Mouse (Mus musculus) CD4-positive, CD25-positive, alpha-beta regulatory T cell, adult 2 months (primary cell): ENCODE data around the gene Thbs1.
A peak's percentile ranks its signal among the peaks of the same experiment; 100 is the strongest.
"Not testable (repeated sequence)": the region's sequence is repeated elsewhere in the genome, so short reads cannot be mapped to it uniquely, and the experiment has no call there.

Experiments
- DNase-seq: peaks from one replicate; pipeline ENCODE4 v3.0.0-alpha.2; 2012; ENCODE audit warnings: low read depth, low spot score

Gene Thbs1

DNA sequence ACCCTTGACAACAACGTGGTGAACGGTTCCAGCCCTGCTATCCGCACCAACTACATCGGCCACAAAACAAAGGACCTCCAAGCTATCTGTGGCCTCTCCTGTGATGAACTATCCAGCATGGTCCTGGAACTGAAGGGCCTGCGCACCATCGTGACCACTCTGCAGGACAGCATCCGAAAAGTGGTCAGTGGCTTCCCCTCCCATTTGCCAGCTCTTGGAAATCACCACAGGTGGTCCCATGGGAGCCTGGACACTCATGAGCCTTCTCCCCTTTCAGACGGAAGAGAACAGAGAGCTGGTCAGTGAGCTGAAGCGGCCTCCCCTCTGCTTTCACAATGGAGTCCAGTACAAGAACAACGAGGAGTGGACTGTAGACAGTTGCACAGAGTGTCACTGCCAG is 3.0 kb downstream of the Thbs1 start:
- DNase-seq, result no peak

DNA sequence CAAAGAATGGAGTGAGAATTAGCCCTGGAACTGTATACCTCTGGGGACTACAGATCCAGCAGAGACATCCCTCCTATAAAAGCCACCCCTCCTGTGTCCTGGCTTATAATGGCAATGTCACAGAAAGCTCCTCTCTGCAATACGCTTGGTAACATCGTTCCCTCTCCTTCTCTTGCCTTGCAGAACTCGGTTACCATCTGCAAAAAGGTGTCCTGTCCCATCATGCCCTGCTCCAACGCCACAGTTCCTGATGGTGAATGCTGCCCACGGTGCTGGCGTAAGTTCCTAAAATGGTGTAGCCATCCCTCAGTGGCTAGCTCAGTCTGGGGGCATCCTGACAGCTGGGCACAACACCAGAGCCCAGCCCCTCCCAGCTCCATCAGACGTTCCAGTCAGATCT is 4.0 kb downstream of the Thbs1 start:
- no peak for DNase-seq

DNA sequence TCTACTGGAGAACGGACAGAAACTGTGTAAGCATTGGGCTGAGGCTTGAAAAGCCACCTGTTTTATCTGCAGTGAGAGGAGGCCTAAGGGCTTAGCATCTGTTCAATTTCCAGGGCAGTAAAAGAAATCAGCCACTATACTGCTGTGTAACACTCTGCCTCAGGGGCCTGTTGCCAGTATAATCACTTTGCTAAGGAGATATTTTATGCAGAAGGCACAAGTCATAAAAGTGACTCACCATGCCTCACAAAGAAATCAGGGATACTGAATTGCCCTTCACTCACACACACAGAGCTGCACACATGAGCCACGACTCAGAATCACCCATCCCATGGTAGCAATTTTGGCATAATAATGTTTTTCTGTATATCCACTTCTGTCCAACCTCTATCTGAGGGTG is 4.5 kb downstream of the Thbs1 start:
- no peak for DNase-seq

DNA sequence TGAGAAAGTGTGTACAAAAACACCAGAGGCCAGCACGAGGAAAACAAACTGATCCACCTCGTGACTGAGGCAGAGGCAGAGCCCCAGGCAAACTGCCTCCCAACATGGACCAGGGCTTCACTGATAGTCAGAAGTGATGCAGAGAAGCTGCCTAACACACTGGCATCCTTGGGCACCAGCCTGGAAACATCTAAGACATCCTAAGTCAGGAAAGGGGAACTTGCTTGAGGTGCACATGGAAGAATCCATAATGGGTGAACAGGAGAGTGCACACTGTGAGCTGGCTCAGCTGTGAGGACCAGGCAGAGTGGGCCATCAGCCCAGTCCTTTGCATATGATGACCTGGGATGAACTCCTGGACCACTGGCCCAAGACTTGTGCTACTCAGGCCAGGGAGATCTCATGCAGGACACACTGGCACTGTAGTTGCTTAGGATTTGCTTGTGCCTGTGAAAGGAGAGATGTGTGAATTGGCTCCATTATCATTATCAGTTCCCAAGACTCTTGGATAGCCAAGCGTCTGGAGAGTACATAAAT is 5.1 kb downstream of the Thbs1 start:
- no peak for DNase-seq

DNA sequence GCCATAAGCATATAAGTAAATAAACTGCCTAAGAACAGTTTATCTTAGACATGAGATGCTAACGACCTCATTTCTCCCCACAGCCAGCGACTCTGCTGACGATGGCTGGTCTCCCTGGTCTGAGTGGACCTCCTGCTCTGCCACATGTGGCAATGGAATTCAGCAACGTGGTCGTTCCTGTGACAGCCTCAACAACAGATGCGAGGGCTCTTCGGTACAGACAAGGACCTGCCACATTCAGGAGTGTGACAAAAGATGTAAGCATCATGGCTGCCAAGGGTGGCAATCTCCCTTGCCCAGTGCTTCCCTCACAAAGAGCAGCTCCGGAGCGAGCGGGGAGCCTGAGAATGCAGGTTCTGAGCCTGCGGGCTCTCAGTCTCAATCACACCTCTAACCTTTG is 5.7 kb downstream of the Thbs1 start:
- DNase-seq, result no peak

DNA sequence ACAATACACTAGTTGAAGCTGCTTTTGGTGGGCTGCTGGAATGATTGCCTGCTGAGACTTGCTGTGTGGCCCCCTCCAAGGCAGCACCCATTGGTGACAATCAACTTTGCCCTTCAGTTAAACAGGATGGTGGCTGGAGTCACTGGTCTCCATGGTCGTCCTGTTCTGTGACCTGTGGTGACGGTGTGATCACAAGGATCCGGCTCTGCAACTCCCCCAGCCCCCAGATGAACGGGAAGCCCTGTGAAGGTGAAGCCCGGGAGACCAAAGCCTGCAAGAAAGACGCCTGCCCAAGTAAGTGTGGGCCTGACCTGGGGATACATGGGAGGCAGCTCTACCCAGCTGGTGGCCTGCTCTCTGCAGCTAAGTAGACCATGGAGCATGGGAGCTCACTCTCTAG is 6.4 kb downstream of the Thbs1 start:
- DNase-seq, result no peak

DNA sequence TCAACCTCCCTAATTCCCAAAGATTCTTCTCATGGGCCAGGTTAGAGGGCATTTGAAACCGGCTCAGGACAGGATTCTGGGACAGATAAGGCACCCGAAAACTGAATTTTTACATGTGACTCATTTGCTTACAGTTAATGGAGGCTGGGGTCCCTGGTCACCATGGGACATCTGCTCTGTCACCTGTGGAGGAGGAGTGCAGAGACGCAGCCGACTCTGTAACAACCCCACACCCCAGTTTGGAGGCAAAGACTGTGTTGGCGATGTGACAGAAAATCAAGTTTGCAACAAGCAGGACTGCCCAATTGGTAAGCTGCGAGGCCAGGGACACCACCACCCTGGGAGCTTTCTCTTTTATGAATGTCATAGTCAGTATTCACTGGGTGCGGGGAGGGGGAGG is 6.8 kb downstream of the Thbs1 start:
- no peak for DNase-seq

DNA sequence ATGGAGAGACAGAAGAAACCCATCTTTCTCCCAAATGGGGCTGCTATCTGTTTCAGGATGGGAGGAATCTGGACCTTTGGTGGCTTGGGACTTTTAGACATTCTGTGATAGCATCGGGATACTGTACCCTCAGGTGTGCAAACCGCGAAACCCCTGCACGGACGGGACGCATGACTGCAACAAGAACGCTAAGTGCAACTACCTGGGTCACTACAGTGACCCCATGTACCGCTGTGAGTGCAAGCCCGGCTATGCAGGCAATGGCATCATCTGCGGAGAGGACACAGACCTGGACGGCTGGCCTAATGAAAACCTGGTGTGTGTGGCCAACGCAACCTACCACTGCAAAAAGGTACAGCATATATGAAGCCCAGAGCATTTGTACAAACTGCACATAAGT is 8.0 kb downstream of the Thbs1 start:
- DNase-seq, result no peak

DNA sequence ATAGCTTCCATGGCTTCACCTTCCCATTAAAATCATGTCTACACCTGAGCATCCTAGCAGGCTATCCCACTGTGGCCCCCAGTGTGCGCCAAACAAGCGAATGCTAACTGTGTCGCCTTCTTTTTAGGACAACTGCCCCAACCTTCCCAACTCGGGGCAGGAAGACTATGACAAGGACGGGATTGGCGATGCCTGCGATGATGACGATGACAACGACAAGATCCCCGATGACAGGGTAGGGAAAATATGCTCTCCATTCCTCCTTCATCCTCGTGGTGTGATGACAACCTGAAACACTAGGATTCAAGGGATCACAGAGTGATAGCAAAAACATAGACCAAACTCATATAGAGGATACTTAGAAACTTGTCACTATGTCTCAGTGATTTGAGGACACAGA is 8.4 kb downstream of the Thbs1 start:
- no peak for DNase-seq

DNA sequence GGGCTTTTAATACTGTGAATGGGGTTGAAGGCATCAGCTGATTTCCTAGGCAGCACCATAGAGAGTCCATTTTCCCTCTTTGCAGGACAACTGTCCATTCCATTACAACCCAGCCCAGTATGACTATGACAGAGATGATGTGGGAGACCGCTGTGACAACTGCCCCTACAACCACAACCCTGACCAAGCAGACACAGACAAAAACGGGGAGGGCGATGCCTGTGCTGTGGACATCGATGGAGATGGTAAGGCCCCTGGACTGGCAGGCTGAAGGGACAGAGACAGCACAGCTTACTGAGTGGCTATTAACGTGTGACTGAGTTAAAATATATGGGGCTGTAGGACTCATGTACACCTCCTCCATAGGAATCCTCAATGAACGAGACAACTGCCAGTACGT is 9.1 kb downstream of the Thbs1 start:
- DNase-seq, result no peak

DNA sequence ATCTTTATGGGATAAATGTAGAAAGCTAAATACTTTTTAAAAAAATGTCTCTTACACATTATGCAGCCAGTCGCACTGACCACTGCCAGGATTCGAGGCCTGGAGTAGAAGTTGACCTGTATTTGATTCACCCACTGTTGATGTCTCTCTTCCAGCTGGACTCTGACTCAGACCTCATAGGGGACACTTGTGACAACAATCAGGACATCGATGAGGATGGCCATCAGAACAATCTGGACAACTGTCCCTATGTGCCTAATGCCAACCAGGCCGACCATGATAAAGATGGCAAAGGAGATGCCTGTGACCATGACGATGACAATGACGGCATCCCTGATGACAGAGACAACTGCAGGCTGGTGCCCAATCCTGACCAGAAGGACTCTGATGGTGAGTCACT is 10.6 kb downstream of the Thbs1 start:
- DNase-seq, result no peak

DNA sequence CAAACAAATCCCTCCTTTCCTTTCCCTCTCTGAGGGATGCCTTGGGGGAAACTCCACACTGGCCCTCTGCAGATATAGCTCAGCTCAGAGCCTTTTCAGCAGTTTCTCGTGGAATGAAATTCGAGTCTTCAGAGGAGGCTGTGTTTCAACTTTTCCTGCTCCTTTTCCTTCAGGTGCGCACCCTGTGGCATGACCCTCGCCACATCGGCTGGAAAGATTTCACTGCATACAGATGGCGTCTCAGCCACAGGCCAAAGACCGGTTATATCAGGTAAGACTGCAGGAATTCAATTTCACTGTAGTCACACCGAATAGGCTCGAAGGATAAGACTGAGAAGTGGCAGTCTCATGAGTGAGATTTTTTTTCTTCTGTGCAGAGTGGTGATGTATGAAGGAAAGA is 12.1 kb downstream of the Thbs1 start:
- no peak for DNase-seq

DNA sequence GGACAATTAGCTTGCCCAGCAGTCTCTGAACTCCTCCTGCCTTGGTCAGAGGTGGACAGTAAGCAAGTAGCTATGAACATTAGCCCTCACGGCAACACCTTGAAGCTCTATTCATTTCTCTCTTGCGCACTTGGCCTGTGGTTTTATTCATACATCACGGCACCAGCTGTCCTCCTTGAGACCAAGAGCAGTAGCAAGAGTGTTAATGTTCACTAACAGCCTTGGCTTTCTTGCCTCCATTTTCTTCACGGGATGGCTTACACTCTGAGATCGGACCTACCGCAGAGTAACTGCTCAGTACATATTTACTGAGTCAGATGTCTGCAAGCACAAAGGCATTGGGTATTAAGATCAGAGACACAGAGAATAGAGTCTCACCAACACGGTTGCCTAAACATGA is 12.8 kb downstream of the Thbs1 start:
- DNase-seq, result no peak

DNA sequence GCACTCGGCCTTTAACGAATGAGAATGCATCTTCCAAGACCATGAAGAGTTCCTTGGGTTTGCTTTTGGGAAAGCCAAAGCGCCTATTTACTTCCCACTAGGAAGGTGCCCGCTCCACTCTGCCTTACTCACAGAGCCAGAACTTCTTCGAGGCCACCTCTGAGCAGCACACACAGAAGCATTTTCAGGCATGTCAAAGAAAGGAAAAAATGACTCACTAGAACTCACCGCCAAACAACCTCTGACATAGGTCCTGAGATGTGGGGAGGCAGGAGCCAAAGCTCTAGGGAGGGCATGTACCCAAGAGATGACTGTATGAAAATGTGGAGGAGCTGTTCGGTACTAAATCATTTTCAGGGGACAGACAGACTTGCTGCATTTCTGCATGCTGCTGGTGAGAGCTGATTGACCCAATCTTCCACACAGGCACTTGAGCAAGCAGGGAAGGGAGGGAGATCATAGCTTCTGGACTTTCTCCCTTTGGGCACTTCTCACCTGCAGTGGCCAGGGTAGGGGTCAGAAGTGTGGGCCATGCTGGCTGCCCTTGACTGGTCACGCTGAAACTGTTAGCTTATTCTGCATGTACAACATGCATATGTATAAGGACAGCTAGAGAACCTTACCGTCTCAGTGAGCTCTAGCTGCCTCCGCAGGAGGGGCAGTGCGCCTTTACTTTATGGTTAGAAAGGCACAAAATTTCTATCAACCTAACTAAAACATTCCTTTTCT is 13.7 kb downstream of the Thbs1 start:
- DNase-seq, result peak; percentile 4

DNA sequence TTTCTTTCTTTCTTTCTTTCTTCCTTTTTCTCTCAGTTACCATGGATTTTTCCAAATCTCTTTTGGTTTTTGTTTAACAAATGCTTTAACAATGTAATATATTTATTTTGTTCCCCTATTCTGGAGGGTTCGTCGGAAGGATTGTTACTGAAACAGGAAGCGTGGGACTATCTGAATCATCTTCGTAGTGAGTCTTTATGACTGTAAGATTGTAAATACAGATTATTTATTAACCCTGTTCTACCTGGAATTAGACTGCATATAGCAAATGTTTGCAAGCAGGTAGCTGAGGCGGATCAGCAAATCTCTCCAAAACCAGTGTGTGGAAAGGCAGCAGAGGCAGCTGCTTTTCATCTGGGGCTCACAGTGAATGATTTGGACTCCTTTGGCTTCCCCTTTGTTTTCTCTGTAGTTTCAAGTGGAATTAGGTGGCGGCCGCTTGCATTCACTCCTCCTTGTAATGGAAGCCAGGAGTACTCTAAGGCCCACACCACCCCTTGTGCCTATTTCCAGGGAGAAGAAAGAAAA is 14.3 kb downstream of the Thbs1 start:
- DNase-seq, result no peak

DNA sequence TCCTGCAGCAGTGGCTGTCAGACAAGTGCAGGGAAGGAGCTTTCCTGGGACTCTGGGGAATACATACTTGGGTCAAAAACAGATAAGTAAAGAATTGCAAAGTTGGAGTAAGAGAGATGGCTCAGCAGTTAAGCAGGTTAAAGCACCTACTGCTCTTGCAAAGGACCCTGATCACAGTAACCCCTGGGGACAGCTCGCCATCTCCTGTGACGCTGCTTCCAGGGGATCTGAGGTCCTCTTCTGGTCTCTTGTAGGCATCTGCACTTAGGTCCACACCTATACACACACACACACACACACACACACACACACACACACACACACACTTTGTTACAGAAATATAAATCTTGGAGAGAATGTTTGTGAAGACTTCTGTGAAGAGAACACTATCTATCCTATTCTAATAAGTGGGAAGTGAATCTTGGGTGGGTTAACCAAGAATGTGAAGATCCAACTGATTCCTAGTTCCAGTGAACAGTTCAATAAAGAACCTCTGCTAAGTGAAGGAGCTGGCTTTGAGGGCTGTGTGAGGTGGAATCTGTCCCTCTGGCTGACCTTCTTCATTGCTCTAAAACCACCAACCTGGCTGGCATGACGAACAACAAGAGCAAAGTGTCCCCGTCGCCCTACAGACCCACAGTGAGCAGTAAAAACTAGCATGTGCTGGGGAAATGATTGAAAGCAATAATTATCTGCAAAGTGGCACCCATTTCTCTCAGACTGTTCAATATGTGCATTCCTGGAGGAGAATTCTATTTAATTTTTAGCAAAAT is 16.0 kb downstream of the Thbs1 start:
- DNase-seq, result no peak

DNA sequence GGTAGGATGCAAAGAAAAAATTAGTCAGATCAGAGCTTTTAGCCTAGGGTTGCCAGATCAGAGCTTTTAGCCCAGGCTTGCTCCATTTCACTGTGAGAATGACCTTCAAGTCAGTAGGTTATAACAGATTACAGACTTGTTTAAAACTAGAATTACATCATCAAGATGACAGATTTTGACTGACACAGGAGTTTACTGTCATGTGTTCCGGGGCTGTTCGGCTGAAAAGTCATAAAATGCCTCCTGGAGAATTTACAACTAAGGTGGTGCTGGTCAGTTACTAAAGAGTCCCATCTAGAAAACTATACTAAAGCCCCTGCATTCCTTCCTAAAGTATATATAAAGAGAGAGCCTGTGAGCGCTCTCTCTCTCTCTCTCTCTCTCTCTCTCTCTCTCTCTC is 16.6 kb downstream of the Thbs1 start:
- DNase-seq, result no peak

DNA sequence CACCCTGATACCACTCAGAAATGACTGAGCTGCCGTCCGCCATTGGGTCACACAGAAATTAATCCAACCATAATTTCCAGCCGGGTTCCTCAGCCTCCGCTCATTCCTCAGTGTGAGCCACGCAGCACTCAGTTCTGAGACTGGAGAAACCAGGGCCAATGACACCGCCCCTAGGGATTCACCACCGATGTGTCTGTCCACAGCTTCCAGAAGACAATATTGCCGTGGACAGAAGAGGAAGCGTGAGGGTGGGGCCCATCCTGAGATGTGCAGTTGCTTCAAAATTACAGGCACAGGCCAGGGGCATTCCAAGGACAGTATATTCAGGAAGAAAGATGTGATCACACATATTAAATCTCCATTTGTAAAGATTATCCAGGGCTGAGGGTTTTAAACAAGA is 25.4 kb downstream of the Thbs1 start:
- no peak for DNase-seq

DNA sequence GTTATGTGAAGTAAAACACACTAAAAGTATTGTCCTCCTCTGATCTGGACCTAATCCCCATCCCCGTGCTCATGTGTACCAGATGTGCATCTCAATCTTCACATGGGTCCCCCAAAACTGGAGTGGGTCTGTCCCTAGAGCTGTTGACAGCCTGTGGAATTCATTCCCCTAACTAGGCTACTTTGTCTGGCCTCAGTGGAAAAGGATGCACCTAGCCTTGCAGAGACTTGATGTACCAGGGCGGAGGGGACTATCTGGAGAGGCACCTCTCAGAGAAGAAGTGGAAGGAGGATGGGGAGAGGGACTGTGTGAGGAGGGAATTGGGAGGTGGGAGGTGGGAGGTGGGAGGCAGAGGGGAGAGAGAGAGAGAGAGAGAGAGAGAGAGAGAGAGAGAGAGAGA is 26.1 kb downstream of the Thbs1 start:
- no peak for DNase-seq

DNA sequence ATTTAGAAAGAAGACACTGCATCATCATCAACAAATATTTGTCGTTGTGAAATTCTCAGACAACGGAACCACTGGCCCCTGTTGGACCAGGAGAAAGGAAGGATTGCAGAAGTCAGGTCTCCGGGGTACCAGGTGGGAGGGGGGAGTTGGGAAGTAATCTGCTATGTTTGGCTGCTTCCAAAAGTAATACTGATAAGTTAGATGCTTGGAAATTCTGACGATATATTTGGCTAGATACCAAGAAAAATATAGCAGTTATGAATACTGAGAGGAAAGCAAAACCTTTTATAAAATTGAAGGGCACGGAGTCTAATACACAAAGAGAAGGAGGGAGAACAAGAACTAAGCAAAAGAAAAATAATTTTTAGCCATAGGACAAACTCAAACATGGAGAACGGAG is 27.6 kb downstream of the Thbs1 start:
- no peak for DNase-seq

DNA sequence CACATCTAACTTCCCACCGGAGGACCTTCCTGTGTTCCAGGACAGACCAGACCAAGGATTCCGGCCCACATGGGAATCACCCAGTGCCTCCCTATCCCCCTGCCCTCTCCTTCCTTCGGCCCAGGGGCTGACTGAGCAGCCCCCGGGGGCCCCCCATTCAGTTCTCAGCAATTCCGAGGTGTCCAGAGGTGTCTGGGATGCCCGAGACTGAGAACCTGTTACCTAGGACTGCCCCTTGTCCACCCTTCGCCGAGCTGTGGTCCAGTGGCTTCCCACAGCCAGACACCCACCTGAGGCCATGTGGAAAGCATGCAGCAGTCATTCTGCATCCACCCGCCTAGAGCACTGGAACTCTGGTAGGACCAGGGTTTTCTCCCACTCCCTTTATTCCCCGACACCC is 30.0 kb downstream of the Thbs1 start:
- DNase-seq, result no peak

DNA sequence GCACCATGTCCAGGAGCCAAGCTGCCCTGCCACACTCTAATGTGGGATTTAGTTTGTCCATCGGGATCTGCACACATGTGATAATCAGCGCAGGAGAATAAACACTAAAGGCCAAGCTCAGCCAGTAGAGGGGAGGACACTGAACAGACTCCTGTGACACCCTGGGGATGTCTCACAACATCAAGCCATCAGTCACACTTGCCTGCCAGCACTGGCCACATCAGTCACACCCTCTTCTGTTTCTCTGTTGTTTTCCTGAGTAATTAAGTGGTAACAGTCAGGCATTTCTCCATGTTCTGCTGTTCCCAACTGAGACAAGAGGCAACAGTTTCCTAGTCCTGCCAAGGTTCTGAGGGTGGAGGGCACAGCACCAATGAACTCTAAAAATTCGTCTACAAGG is 36.1 kb downstream of the Thbs1 start:
- not testable (repeated sequence) for DNase-seq
